Mouse (Mus musculus): ENCODE measurements at regions not wholly inside any gene's neighbourhood (a gene's known extent, or its start where the extent isn't known, plus 50 kb on each side); places are given as distances from the start of the nearest gene placed in this dataset.

DNA sequence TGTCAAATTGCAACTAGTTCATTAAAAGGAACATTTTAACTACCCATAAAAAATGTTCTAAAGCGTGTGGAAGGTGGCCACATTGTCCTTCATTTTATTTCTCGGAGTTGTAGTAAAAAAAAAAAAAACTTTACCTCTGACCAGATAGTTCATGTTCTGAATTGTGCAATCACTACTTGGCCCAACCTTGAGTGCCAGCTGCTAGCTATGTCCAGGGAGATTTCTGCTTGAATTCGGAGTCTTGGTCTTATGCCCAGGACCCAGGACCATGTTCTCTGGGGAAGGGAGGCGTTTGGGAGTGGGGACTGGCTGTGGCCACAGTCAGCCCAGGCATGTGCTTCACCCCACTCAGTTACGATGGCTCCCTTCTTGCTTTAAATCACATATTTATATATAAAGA lies 54.9 kb upstream of the Atp1b3 start:
- peaks cover 6% of the 10 kb centered on the region; the same call in 1 of the 2 replicates for H3K27me3 ChIP-seq (ENCODE audit: control insufficient read depth, insufficient read depth, low read length)
- H3K79me2 ChIP-seq (ENCODE audit: control insufficient read depth, insufficient read depth, low read length), result no peaks in the 10 kb centered on the region
- DNase-seq (ENCODE audit: extremely low read depth, low read depth, low spot score), result peak; percentile 71
- peaks cover 2% of the 10 kb centered on the region for H3K4me1 ChIP-seq (ENCODE audit: control insufficient read depth, insufficient read depth, low read length)
- H3K9ac ChIP-seq (ENCODE audit: low read depth, low read length), result no peak overlapping the region
- no peak overlapping the region for H3K4me3 ChIP-seq (ENCODE audit: insufficient read depth, low read depth, low read length)
- H3K27ac ChIP-seq (replicated peaks; ENCODE audit: insufficient read depth, low read depth, low read length), result no peak overlapping the region
- TF ChIP-seq POLR2A (IDR thresholded peaks at IDR 0.05; ENCODE audit: extremely low read depth, insufficient read depth, low read length) (no peak), CTCF (IDR thresholded peaks at IDR 0.05; ENCODE audit: low read depth, low read length) (no peak)
- 54% methylated on average over 5 of the region's 5 CpGs for WGBS
- H3K36me3 ChIP-seq (ENCODE audit: control insufficient read depth, insufficient read depth, low read length), result no peaks in the 10 kb centered on the region

DNA sequence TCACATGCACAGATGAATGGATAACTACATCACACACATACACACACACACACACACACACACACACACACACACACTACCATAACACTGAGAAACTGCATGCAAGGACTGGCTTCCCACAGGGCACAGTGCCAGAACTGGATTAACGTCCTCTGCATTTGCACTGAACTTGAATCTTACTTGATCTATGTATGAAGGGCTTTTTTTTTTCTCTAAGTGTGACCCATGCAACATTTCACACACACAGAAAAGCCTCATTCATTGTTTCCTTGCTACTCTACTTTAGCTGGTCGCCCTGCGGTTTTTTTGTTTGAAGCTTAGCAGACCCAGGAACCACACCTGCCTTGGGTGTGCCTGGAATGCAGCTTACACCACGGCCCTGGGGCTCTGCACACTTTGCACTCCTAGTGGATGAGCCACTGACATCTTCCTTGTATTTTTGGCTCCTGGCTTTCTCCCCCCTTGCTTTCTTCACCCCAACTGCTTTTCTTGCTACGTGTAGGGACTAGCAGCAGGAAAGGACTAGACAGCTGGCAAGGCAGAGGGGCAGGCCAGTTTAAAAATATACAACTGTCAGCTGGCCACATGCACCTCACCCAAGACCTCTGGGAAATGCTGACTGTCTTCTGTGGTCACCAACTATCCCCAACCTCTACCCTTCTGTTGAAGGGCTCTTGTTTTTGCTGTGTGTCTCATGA lies 51.8 kb upstream of the Atp1b3 start:
- no peak overlapping the region for H3K4me3 ChIP-seq (ENCODE audit: insufficient read depth, low read depth, low read length)
- H3K79me2 ChIP-seq (ENCODE audit: control insufficient read depth, insufficient read depth, low read length), result no peaks in the 10 kb centered on the region
- TF ChIP-seq CTCF (IDR thresholded peaks at IDR 0.05; ENCODE audit: low read depth, low read length) (no peak), POLR2A (IDR thresholded peaks at IDR 0.05; ENCODE audit: extremely low read depth, insufficient read depth, low read length) (no peak)
- H3K36me3 ChIP-seq (ENCODE audit: control insufficient read depth, insufficient read depth, low read length), result no peaks in the 10 kb centered on the region
- H3K27ac ChIP-seq (replicated peaks; ENCODE audit: insufficient read depth, low read depth, low read length), result no peak overlapping the region
- H3K4me1 ChIP-seq (ENCODE audit: control insufficient read depth, insufficient read depth, low read length), result peaks cover 2% of the 10 kb centered on the region
- DNase-seq (ENCODE audit: extremely low read depth, low read depth, low spot score), result no peak
- peaks cover 6% of the 10 kb centered on the region; the same call in 1 of the 2 replicates for H3K27me3 ChIP-seq (ENCODE audit: control insufficient read depth, insufficient read depth, low read length)
- WGBS, result 81% methylated on average over 5 of the region's 5 CpGs
- H3K9ac ChIP-seq (ENCODE audit: low read depth, low read length), result no peak overlapping the region
